Mouse (Mus musculus): ENCODE measurements around the gene Nhs. TPM values are rescaled to one million over a fixed set of nuclear protein-coding genes. Genes with fewer than 3 reads are reported as not detected.

Gene Nhs
- total RNA-seq, 1 experiment from 2014 or later = not detected

DNA sequence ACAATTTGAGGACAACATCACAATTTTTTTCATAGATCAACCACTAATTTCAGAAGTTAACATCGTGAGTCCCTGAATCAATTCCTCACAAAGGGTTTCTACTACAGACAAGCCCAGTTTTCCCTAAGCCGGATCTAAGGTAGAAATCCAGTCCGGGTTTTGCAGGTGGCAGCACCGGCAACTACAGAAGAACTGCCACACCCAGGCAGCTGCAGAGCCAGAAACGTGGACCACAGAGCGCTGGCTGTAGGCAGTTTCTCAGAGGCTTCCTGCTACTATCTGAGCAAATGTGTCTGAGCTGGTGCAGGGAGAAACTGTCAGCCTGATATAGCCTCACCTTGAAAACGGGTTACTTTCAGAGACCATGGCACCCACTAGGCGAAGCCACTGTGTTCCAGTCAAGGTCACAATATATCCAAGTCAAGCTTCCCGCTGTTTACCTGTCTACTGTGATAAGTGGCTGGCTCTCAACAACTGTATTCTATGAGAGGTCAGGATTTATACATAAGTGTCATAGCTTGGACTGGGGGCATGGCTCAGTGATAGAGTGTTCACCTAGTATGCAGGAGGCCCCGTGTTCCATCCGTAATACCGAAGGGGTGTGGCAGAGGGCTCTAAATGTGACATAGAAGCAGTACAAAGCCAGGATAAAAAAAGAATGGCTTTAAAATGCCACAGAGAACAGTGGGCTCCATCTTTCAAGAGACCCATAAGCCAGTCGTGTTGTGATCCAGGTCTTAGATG lies 134.1 kb downstream of the Nhs start:
- no peak for ATAC-seq (ENCODE audit: extremely low read depth, insufficient number of reproducible peaks, low FRiP score, poor library complexity, severe bottlenecking)

GRCm38 (mm10) chrX:162021724-162022123 lies 137.8 kb downstream of the Nhs start:
- ATAC-seq (ENCODE audit: extremely low read depth, insufficient number of reproducible peaks, low FRiP score, poor library complexity, severe bottlenecking) = no peak

DNA sequence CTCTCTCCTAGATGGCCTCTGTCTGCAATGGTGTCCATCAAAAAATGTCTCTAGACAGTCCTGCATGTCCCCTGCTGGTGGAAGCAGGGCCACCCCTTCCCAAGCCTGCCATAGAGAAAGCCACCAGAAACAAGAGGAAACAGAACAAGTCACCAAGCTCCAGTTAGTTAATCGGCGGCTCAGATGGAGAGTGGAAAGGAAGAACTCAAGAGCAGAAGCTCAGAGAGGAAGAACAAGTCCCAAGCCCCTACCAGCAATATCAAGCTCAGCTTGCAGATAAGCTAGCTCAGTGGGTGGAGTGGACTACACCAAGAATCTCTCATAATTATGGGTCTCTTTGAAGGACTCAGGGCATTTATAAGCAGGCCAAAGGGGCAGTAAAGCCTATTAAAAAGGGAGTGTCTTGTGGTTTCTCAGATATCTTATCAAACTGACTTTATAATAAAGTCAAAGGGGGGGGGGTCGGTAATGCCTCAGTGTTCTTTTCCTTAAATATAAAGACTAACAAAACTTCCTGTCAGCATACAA lies 139.4 kb downstream of the Nhs start:
- ATAC-seq (ENCODE audit: extremely low read depth, insufficient number of reproducible peaks, low FRiP score, poor library complexity, severe bottlenecking) = no peak

- no peak for ATAC-seq (ENCODE audit: extremely low read depth, insufficient number of reproducible peaks, low FRiP score, poor library complexity, severe bottlenecking)
Measured at GRCm38 (mm10) chrX:162017471-162017870, 142.1 kb downstream of the Nhs start.

GRCm38 (mm10) chrX:162012570-162012969 lies 147.0 kb downstream of the Nhs start:
- no peak for ATAC-seq (ENCODE audit: extremely low read depth, insufficient number of reproducible peaks, low FRiP score, poor library complexity, severe bottlenecking)

GRCm38 (mm10) chrX:162009876-162010275 lies 149.7 kb downstream of the Nhs start:
- no peak for ATAC-seq (ENCODE audit: extremely low read depth, insufficient number of reproducible peaks, low FRiP score, poor library complexity, severe bottlenecking)

GRCm38 (mm10) chrX:162003818-162004217 lies 155.7 kb downstream of the Nhs start:
- no peak for ATAC-seq (ENCODE audit: extremely low read depth, insufficient number of reproducible peaks, low FRiP score, poor library complexity, severe bottlenecking)

DNA sequence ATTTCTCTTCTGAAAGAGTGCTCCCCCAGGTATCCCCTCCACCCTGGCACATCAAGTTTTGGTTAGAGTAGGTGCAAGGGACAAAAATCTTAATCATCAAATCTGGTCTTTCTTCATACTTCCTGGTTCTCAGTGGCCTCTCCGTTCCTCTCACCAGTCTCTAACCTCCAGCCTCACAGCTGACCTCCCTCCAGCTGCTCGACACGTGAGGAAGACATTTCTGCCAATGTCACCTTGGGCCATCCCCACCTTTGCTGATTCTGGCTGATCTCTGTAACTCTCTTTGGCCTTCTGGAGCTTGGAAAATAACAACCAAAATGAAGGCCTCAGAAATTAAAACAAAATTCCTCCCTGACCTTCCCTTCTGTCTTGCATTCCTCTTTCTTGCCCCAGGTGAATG lies 160.7 kb downstream of the Nhs start:
- ATAC-seq (ENCODE audit: extremely low read depth, insufficient number of reproducible peaks, low FRiP score, poor library complexity, severe bottlenecking) = no peak

DNA sequence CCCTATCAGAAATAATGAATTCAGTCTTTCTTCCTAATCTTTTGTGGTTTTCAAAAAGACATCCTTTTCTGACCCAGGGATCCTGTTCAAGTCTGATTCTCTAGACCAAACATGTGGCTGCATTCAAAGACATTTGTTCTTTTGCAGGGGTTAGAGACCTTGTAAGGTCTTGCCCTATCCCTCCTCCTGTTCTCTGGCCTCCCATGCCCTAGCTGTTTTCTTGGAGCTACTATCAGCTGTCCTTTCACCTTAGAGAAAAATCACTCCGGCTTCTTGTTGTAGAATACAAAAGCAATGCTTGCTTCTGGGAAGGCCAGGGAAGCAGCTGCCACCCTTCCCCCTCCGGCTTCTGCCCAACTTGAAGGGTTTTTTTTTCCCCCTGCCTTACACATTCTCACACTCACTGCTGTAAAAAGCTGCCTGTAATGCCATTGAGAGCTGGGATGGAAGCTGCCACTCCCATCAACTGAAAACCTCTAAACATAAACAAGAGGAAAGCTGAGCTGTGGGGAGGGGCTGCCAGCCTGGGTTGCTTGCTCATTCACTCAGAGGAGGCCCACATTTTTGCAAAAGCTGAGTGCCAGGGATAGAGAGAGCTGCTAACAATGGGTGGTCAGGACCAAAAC lies 162.2 kb downstream of the Nhs start:
- no peak for ATAC-seq (ENCODE audit: extremely low read depth, insufficient number of reproducible peaks, low FRiP score, poor library complexity, severe bottlenecking)

GRCm38 (mm10) chrX:161990171-161990570 lies 169.4 kb downstream of the Nhs start:
- no peak for ATAC-seq (ENCODE audit: extremely low read depth, insufficient number of reproducible peaks, low FRiP score, poor library complexity, severe bottlenecking)

DNA sequence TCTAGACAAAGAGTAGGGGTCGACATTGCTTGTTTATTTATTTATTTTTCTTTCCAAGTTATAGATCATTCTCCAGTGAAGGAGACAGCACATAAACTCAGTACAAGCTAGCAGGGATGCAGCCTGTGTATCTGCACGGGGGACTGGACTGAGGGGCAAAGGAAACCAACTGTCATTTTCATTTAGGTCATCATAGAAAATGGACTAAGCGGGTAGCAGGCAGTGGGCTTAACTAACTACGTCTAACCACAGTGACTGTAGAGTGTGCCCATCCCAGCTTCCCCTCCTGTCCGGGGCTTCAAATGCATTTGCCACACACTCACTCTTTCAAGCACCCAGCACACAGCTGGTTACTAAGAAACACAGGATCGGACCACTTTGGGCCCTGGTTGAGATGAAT lies 174.6 kb downstream of the Nhs start:
- no peak for ATAC-seq (ENCODE audit: extremely low read depth, insufficient number of reproducible peaks, low FRiP score, poor library complexity, severe bottlenecking)

DNA sequence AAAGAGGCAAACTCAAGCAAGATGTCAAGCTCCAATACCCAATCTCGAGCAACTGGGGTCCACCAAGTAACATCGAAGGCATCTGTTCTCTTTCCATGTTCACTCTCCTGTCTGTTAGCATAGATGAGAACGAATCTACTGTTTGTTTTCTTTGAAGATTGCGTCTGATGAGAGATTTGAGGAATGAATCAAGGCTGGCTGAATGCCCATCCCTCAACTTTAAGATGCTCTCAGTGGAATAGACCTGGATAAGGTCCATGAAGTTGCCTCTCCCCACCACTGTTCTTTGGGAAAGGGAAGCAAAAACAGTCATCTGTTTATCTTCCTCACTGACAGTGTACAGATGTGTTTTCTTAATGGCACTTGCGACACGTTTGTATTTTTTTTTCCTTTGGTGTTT lies 178.1 kb downstream of the Nhs start:
- ATAC-seq (ENCODE audit: extremely low read depth, insufficient number of reproducible peaks, low FRiP score, poor library complexity, severe bottlenecking) = no peak

GRCm38 (mm10) chrX:161979946-161980345 lies 179.6 kb downstream of the Nhs start:
- ATAC-seq (ENCODE audit: extremely low read depth, insufficient number of reproducible peaks, low FRiP score, poor library complexity, severe bottlenecking) = no peak

- ATAC-seq (ENCODE audit: extremely low read depth, insufficient number of reproducible peaks, low FRiP score, poor library complexity, severe bottlenecking) = no peak
Measured at GRCm38 (mm10) chrX:161977236-161977841, 182.2 kb downstream of the Nhs start.

- ATAC-seq (ENCODE audit: extremely low read depth, insufficient number of reproducible peaks, low FRiP score, poor library complexity, severe bottlenecking) = no peak
Measured at GRCm38 (mm10) chrX:161976376-161976775, 183.2 kb downstream of the Nhs start.

DNA sequence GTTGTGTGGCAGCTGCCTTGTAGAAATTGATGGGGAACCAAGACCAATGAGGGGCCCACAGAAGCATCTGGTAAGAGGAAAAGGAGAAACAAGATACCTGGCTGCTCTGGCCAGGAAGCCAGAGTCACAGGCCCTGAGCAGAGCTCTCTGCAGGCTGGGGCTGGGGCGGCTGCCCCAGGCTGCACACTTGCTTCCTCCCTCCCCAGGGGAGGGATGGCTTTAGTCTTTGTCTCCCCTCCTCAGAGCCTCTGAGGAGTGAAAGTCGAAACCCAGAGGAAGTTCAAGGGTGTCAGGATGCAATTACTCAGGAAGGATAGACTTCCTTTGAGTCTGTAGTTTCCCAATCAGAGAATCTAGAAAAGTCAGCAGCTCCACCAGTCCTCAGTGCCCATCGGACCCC lies 186.0 kb downstream of the Nhs start:
- ATAC-seq (ENCODE audit: extremely low read depth, insufficient number of reproducible peaks, low FRiP score, poor library complexity, severe bottlenecking) = no peak

GRCm38 (mm10) chrX:161972723-161973122 lies 186.8 kb downstream of the Nhs start:
- no peak for ATAC-seq (ENCODE audit: extremely low read depth, insufficient number of reproducible peaks, low FRiP score, poor library complexity, severe bottlenecking)

- ATAC-seq (ENCODE audit: extremely low read depth, insufficient number of reproducible peaks, low FRiP score, poor library complexity, severe bottlenecking) = no peak
Measured at GRCm38 (mm10) chrX:161971961-161972502, 187.5 kb downstream of the Nhs start.

DNA sequence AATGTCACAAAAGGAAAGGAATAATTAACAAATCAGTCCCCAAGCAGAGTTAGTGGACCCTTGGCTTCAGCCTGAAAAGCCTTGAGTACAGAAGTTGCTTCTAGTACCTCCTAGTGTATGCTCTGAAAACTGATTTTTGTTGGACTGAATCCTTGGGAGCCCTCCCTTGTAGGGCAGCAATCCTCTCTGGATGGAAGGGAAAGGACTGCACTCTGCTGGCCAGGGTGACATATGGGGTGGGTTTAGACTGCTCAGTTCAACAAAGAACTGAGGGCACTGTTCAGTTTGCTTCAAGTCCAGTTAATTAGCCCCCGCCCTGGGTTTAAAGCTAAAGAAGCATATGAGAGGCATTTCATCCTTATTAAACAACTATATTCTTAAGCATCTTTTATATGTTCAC lies 188.4 kb downstream of the Nhs start:
- ATAC-seq (ENCODE audit: extremely low read depth, insufficient number of reproducible peaks, low FRiP score, poor library complexity, severe bottlenecking) = no peak

DNA sequence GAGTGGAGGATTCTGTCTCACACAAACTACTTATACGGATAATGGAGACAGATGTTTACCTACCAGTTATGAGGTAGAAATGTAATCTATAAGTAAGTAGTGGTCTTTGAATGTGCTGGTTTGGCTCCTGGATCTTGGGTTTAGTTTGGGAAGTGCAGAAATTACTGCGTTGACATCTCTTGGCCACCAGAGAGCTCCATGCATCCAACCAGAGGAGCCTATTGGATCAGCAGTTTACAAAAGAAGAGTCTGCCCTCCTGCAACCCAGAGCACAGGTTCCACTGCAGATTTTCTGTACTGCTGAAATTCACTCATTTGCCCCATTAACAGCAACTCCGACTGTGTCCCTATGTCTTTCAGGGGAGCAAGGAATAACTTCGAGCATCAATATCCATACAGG lies 191.8 kb downstream of the Nhs start:
- no peak for ATAC-seq (ENCODE audit: extremely low read depth, insufficient number of reproducible peaks, low FRiP score, poor library complexity, severe bottlenecking)
